Mouse (Mus musculus): ENCODE data around the gene Rdh16f1.

Gene Rdh16f1

GRCm38 (mm10) chr10:127759181-127760110 lies at the start of gene Rdh16f1, which contains the start of gene Rdh1:
Rdh16f1 (plus strand) TSS chr10:127759787.
Rdh1 (plus strand) TSS chr10:127759721.
- DNase-seq = no peak

GRCm38 (mm10) chr10:127710331-127710730 lies 49.3 kb upstream of the Rdh16f1 start:
- DNase-seq = no peak

- DNase-seq = no peak
Observed at GRCm38 (mm10) chr10:127712736-127713135, 46.9 kb upstream of the Rdh16f1 start.

DNA sequence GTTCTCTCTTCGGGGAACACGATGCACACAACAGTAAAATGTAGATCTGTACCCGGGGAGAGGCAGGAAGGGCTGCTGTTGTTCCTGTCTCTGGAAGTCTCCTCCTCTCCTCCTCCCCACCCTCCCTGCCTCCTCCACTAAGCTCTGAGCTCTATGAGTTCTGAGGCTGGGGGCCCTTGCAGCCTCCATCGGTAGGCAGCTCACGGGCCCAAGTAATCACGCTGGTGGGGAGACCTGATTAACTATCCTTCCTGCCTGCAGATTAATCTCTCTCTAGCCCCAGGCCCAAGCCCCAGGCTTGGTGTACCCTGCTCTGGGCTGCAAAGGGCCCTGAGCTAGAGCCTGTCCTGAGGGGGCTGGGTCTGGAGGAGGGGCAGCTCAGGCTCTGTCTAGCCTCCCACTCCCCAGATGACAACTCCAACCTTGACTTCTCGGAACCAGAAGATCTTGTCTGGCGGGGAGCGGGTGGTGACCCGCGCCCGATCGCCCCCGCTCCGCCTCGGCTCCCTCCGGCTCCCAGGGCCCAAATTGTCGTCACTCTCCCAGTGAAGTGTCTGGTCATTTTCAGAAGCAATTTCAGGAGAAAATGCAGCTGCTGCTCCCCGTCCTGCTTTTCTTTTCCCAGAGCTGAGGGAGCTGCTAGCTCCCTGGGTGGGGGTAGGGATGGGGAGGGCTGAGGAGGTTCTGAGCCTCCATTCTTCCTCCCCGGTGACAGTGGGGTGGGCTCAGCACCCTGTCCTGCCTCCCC lies 37.7 kb upstream of the Rdh16f1 start:
- DNase-seq = no peak

- DNase-seq = no peak
Observed at GRCm38 (mm10) chr10:127724178-127724577, 35.4 kb upstream of the Rdh16f1 start, which contains the start of gene Tac2. Tac2 (plus strand) TSS chr10:127724478.

- no peak for DNase-seq
Observed at GRCm38 (mm10) chr10:127725136-127725535, 34.5 kb upstream of the Rdh16f1 start.

DNA sequence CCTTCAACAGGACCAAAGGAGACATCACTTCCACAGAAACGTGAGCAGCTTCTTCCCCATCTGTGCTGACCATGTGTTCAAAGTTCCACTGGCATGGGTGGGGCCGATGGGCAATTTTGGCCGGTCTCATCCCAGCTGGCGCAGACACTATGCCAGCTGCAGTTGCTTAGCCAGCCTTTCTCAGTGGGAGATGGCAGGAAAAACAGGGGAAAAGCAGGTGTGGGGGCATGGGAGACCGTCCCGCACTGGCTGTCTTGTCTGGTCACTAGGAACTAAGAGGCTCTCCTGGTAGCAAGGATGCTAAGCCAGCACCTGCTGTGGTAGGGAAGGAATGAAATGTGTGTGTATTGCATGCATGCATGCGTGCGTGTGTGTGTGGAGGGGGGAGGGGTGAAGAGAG lies 31.1 kb upstream of the Rdh16f1 start:
- DNase-seq = no peak

DNA sequence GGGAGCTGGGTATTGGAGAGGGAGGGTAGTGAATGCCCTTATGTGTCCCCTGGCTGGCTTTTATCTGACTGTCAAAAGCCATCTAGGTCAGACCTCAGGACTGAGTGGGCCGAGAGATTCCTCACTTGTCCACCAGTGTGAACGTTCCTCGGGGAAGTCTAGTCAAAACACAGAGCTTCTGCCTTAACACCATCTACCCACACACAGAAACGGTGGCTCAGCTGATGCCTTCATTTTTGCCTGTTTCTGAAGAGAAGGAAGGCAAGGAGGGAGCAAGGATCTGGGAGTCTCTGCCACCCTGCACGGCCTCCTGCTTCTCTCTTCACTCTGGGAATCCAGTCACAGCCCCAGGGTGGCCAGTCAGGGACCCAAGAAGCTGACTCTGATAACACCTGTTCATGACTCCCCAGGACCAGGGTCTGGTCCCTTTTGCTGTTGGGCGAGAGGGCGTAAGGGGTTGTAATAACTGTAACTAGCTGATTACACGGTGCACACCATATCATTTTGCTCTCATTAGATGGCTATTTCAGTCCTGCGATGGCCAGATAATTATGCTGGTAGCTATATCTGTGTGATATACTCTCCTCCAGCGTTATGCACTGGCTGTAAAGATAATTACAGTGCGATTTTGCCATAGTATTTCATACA lies 29.2 kb upstream of the Rdh16f1 start:
- DNase-seq = no peak

DNA sequence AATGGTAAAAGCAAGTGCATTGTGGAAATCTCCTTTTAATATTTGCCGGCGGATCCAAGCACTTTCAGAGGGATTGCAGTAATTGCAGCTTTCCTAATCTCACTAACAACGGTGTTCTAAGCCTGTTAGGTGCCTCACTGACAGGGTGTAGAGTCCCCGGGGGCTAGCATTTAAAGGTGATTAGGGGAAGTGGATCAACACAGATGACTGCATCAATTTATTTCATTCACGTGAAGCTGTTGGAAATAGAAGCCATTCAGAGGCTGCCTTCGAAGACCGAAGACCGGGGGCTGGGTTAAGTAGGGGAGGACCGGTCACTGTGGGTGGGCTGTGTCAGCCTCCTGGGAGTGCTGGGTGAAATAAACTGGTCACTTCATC lies 28.7 kb upstream of the Rdh16f1 start:
- DNase-seq = no peak

GRCm38 (mm10) chr10:127731397-127731796 lies 28.2 kb upstream of the Rdh16f1 start:
- DNase-seq = no peak

DNA sequence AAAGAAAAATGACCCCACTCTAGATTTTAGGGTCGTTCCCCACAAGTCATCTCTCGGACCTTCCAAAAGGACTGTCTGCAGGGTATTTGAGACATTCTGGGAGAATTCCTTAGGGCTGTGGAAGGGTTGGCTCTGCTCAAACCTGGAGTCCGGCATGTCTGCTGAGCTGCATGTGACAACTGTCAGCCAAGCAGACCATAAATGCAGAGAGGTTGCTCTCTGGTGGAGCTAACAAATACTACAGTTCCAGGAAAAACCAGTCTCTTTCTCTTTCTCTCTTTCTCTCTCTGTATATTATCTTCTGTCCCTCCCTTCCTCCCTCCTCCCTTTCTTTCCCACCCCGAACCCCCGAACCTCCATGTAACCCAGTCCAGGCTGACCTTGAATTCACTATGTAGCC lies 25.2 kb upstream of the Rdh16f1 start:
- no peak for DNase-seq

GRCm38 (mm10) chr10:127736266-127736665 lies 23.3 kb upstream of the Rdh16f1 start:
- DNase-seq = no peak

DNA sequence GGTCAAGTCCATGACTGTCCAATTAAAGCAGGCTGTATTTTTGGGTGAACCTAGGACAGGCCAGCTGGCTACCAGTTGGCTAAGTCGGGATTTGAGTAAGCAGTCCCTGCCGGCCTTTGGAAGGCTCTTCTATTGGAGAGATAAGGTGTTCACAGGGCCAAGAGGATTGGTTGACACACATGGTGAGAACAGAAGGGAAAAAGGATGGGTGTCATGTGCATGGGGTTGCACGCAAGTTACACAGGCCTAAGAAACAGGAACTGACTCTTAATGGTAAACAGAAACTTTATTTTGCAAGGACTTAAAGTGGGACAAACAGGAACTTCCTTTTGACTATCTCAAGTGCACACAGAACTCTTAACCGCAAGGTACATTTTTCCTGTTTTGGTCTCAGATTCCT lies 22.7 kb upstream of the Rdh16f1 start:
- DNase-seq = no peak

DNA sequence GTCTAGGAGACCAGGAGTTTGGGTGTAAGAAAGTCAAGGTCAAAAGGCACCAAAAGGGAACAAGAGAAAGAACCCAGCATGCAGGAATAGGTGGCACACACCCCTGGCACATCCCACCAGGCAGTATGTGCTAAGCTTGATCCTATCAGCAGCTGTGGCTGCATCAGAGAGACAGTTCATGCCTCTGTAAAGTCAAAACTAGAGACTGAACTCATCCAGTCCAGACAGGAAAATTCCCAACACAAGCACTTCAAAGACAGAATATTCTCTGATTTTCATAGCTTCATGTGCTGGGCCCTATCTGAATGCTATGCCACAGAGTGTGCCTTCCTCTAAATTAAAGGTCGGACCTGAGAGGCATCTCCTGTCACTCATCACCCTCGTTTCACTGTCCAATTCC lies 22.0 kb upstream of the Rdh16f1 start:
- DNase-seq = no peak

- DNase-seq = peak in 1 of 2 experiments; percentile 44
Observed at GRCm38 (mm10) chr10:127738151-127738882, 21.3 kb upstream of the Rdh16f1 start.

- DNase-seq = peak; percentile 73 to 83
Observed at GRCm38 (mm10) chr10:127739083-127739660, 20.4 kb upstream of the Rdh16f1 start, which contains the start of gene Zbtb39. Zbtb39 (plus strand) TSS chr10:127739538.

DNA sequence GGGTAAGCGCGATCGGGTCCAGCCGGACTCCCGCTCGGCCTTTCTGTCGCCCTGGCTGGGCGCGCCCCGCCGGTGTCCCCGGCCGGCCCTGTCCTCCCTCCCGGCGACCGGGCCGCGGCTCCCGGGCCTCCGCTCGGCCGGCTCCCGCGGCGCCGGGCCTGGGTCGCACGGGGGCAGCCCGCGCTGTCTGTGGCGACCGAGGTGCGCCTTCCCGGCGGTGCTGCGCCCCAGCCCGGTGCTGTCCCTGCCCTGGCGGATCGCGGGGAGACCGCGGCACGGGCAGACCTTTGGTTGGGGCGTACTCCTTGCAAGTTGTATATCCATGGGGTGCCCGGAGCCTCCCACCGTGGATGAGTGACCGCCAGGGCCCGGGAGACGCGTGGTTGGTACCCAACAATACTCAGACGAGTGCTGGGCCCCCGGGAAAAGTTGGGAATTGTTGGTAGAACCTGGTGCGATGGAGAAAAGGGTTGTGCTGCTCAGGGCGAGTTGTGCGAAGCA lies 19.9 kb upstream of the Rdh16f1 start:
- DNase-seq = no peak

- DNase-seq = peak in 1 of 2 experiments; percentile 24
Observed at GRCm38 (mm10) chr10:127744661-127745060, 14.9 kb upstream of the Rdh16f1 start.

GRCm38 (mm10) chr10:127745886-127746285 lies 13.7 kb upstream of the Rdh16f1 start:
- no peak for DNase-seq

DNA sequence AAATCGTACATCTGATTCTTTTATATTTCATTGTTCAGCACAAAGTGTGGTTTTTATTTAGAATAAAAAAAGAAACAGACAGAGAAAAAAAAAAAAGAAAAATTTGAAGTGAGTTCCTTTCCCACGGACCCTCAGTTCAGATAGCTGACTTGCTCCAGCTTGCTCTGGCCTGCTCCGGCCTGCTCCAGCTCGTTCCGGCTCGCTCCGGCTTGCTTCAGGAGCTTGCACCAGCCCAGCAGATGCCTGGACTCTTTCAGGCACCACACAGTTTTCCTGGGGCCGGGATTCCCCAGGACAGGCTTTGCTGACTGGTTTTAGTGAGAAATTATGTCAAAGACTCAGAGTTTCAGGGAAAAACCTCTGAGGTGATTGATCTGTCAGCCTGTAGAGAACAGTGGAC lies 12.3 kb upstream of the Rdh16f1 start:
- DNase-seq = no peak

GRCm38 (mm10) chr10:127748847-127749612 lies 10.6 kb upstream of the Rdh16f1 start:
- no peak for DNase-seq

Data from spleen, adult 18-20 months (tissue).